In genomic region chr4:97193176-97193575, GRCm38 (mm10) we compare ENCODE assay signal across 8 mouse cellular contexts.
DNase-seq lines count a peak whose midpoint lies in the region.

No protein-coding gene starts in this region.

- DNase-seq in kidney, adult 9 months, result peak; percentile 0
- DNase-seq in kidney, adult 8-10 months, result no peak
- DNase-seq in brain, embryonic 18.5 days (ENCODE audit: low read depth, low spot score), result peak; percentile 34
- DNase-seq in forelimb bud, embryonic 11.5 days (ENCODE audit: low read depth, low spot score), result peak; percentile 52
- DNase-seq in lung, postnatal 36 days, result peak; percentile 45
- no peak for DNase-seq in urinary bladder, postnatal 4 days (ENCODE audit: low spot score in 2 of 2)
- DNase-seq in right cerebral cortex, postnatal 4 days, result no peak
- DNase-seq in cerebellum, adult 18-20 months, result no peak

Comparison
In these comparisons a context has a peak if more than half of its experiments do, and no peak if none do; other contexts are left out.
1. DNase-seq: peak in kidney, adult 9 months (single experiment), brain, embryonic 18.5 days (single experiment), forelimb bud, embryonic 11.5 days (single experiment) and lung, postnatal 36 days (single experiment); none in kidney, adult 8-10 months (0 of 2), urinary bladder, postnatal 4 days (0 of 2), right cerebral cortex, postnatal 4 days (single experiment) and cerebellum, adult 18-20 months (0 of 2).